11 mouse cellular contexts compared by ENCODE assay signal in genomic region chr14:48202096-48203036, GRCm38 (mm10).
DNase-seq lines count a peak whose midpoint lies in the region; ATAC-seq and TF ChIP-seq lines count a peak whose summit lies in the region.
"Had no signal": no experiment of that assay in that cellular context is flagged by ENCODE, and none has a peak within 500 bp of the region (broad histone marks: within the 10 kb centered on the region; RNA-seq: fewer than 3 reads in every experiment).

No protein-coding gene starts in this region.

- no peaks in the 10 kb centered on the region for H3K27me3 ChIP-seq in liver, adult 2 months (ENCODE audit: control insufficient read depth, insufficient read depth, low read length)
- no peaks in the 10 kb centered on the region for H3K27me3 ChIP-seq in liver, embryonic 11.5 days (replicated peaks; ENCODE audit: control insufficient read depth, insufficient read depth, low read length)

- no peak for TF ChIP-seq POLR2A in liver, adult 2 months (IDR thresholded peaks at IDR 0.05; ENCODE audit: extremely low read depth, insufficient read depth, low read length)

- H3K27ac ChIP-seq in liver, adult 2 months (replicated peaks; ENCODE audit: insufficient read depth, low read depth, low read length) = peak overlapping the region; percentile 69
- H3K27ac ChIP-seq in liver, embryonic 11.5 days (ENCODE audit: low read depth, low read length) = no peak overlapping the region

- no peak overlapping the region for H3K4me2 ChIP-seq in liver, embryonic 11.5 days

- peak; percentile 89 for DNase-seq in liver, adult 2 months (ENCODE audit: extremely low read depth, low read depth, low spot score)
- DNase-seq in liver, embryonic 11.5 days (ENCODE audit: low spot score) = no peak
- peak; percentile 39 for DNase-seq in embryo, embryonic 11 days
- peak; percentile 79 for DNase-seq in thymus, postnatal 0 days (ENCODE audit: low spot score)
- DNase-seq in layer of hippocampus, adult 18-20 months (ENCODE audit: low spot score in 2 of 2) = no peak
- DNase-seq in right cerebral cortex, postnatal 36 days (ENCODE audit: low spot score in 2 of 2) = no peak
- DNase-seq: left cerebral cortex, postnatal 4 days; right cerebral cortex, postnatal 4 days had no signal

- peaks cover 14% of the 10 kb centered on the region; the same call in 1 of the 2 replicates for H3K79me2 ChIP-seq in liver, adult 2 months (ENCODE audit: control insufficient read depth, insufficient read depth, low read length)

- no peak overlapping the region for H3K9ac ChIP-seq in liver, adult 2 months (ENCODE audit: low read depth, low read length)
- no peak overlapping the region for H3K9ac ChIP-seq in liver, embryonic 11.5 days (ENCODE audit: low read depth, low read length)

- no peak for ATAC-seq in liver, embryonic 11.5 days (replicated peaks; ENCODE audit: low FRiP score)
- peak; percentile 51 for ATAC-seq in megakaryocyte, adult 5-6 weeks (ENCODE audit: poor library complexity, severe bottlenecking)
- ATAC-seq: intestine, embryonic 16.5 days had no signal

- H3K9me3 ChIP-seq in liver, embryonic 11.5 days (ENCODE audit: control insufficient read depth, low read length) = no peaks in the 10 kb centered on the region
- H3K9me3 ChIP-seq: megakaryocyte, embryonic 14.5 days had no signal

- WGBS in liver, adult 2 months = 40% methylated on average over 17 of the region's 17 CpGs
- 49% methylated on average over 17 of the region's 17 CpGs for WGBS in liver, embryonic 11.5 days

- no peaks in the 10 kb centered on the region for H3K36me3 ChIP-seq in liver, adult 2 months (ENCODE audit: control insufficient read depth, insufficient read depth, low read length)
- H3K36me3 ChIP-seq in liver, embryonic 11.5 days (ENCODE audit: control insufficient read depth, insufficient read depth, low read length) = no peaks in the 10 kb centered on the region

- no peak for TF ChIP-seq CTCF in liver, adult 2 months (IDR thresholded peaks at IDR 0.05; ENCODE audit: low read depth, low read length)

- peaks cover 32% of the 10 kb centered on the region for H3K4me1 ChIP-seq in liver, adult 2 months (ENCODE audit: control insufficient read depth, insufficient read depth, low read length)
- H3K4me1 ChIP-seq in liver, embryonic 11.5 days (replicated peaks; ENCODE audit: control insufficient read depth, insufficient read depth, low read length) = peaks cover 19% of the 10 kb centered on the region

- H3K4me3 ChIP-seq in liver, adult 2 months (ENCODE audit: insufficient read depth, low read depth, low read length) = no peak overlapping the region
- no peak overlapping the region for H3K4me3 ChIP-seq in liver, embryonic 11.5 days (ENCODE audit: low read depth, low read length)
- H3K4me3 ChIP-seq: megakaryocyte, embryonic 14.5 days had no signal

Comparison
In these comparisons a context has a peak if more than half of its experiments do, and no peak if none do; other contexts are left out.
1. DNase-seq: peak in liver, adult 2 months (single experiment), embryo, embryonic 11 days (single experiment) and thymus, postnatal 0 days (single experiment); none in liver, embryonic 11.5 days (single experiment), layer of hippocampus, adult 18-20 months (0 of 2) and right cerebral cortex, postnatal 36 days (0 of 2).